Mouse (Mus musculus) cerebellum, adult 2 months (tissue): ENCODE measurements around the gene Adat2.

Source experiments
- CTCF ChIP-seq: fragments of 200-500 bp; IDR thresholded peaks from 2 replicates; pipeline ENCODE4 v1.5.1; 2011; ENCODE audit warnings: low read depth, mild to moderate bottlenecking, control low read depth, low read length, moderate library complexity, borderline replicate concordance; ENCODE audit not compliant: insufficient read depth
- POLR2A ChIP-seq: fragments of 200-500 bp; IDR thresholded peaks from 2 replicates; pipeline ENCODE4 v1.6.1; 2011; ENCODE audit warnings: low read length, control low read depth, borderline replicate concordance; ENCODE audit not compliant: insufficient read depth

DNA sequence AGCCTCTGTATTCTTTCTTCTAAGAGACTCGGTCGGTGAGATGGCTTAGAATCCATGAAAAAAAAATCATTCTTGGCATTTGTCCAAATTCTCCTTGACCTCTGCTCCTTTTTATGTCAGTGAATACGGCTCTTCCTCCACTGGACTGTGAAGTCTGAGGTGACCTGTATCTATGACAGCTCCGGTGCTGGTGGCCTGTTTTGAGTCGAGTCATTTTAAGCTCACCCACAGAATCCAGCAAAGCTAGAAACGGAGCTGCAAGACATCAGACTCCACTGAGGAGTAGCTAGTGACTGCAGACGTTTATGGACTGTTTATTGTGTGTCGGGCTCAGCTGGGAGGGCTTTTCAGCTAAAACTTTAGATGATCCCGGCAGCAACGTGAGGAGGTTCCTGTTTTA, 19.3 kb downstream of the Adat2 start:
- TF ChIP-seq CTCF (no peak), POLR2A (no peak)
